Mouse (Mus musculus): ENCODE measurements around the gene Smg1. TPM values are rescaled to one million over a fixed set of nuclear protein-coding genes. Genes with fewer than 3 reads are reported as not detected.

Gene Smg1
- total and polyA plus RNA-seq, 3 experiments = 16.1 to 35.0 (median 29.2) TPM

GRCm38 (mm10) chr7:118104458-118105052, 138.9 kb downstream of the Smg1 start:
- no peak for TF ChIP-seq KAT2A (IDR thresholded peaks at IDR 0.05; ENCODE audit: insufficient replicate concordance, low read length)
- peak; percentile 25; the same call in 1 of the 2 replicates for TF ChIP-seq ZMIZ1 (IDR thresholded peaks at IDR 0.05; ENCODE audit: low read depth, low read length)
- no peak for TF ChIP-seq ZNF384 (IDR thresholded peaks at IDR 0.05; ENCODE audit: low read depth, low read length)
- no peak for TF ChIP-seq TBP (conservative IDR thresholded peaks at IDR 0.05; ENCODE audit: low read depth, low read length)
- TF ChIP-seq NELFE (IDR thresholded peaks at IDR 0.05; ENCODE audit: low read depth, low read length) = no peak; the same call in 1 of the 2 replicates
- TF ChIP-seq MEF2A (IDR thresholded peaks at IDR 0.05; ENCODE audit: borderline replicate concordance, low read depth, low read length) = peak; percentile 42; the same call in 1 of the 2 replicates
- TF ChIP-seq JUND (conservative IDR thresholded peaks at IDR 0.05; ENCODE audit: low read depth, low read length) = peak; percentile 85
- no peak for TF ChIP-seq RAD21 (IDR thresholded peaks at IDR 0.05; ENCODE audit: low read depth, low read length)
- TF ChIP-seq MAFK (IDR thresholded peaks at IDR 0.05; ENCODE audit: insufficient replicate concordance, low read length) = peak; percentile 100
- no peak for TF ChIP-seq TCF12 (IDR thresholded peaks at IDR 0.05; ENCODE audit: low read depth, low read length)
- peak; percentile 65 for TF ChIP-seq EP300 (IDR thresholded peaks at IDR 0.05; ENCODE audit: low read length)
- peak; percentile 69 for TF ChIP-seq JUN (IDR thresholded peaks at IDR 0.05; ENCODE audit: insufficient read depth, low read depth, low read length)
- peak; percentile 45; the same call in 1 of the 2 replicates for TF ChIP-seq POLR2A (IDR thresholded peaks at IDR 0.05; ENCODE audit: low read depth, low read length)
- TF ChIP-seq RCOR1 (conservative IDR thresholded peaks at IDR 0.05; ENCODE audit: low read depth, low read length) = no peak
- no peak for TF ChIP-seq CTCF (conservative IDR thresholded peaks at IDR 0.05 in 1 of 2, IDR thresholded peaks at IDR 0.05 in 1 of 2; ENCODE audit: low read depth in 2 of 2, low read length in 2 of 2)
- TF ChIP-seq USF1 (IDR thresholded peaks at IDR 0.05; ENCODE audit: low read depth, low read length) = peak; percentile 15; the same call in 1 of the 2 replicates
- no peak for TF ChIP-seq HCFC1 (IDR thresholded peaks at IDR 0.05; ENCODE audit: low read depth, low read length)
- no peak for TF ChIP-seq CHD2 (IDR thresholded peaks at IDR 0.05; ENCODE audit: low read length)
- TF ChIP-seq BHLHE40 (IDR thresholded peaks at IDR 0.05; ENCODE audit: low read depth, low read length) = peak; percentile 25; the same call in 1 of the 2 replicates
- no peak for TF ChIP-seq CHD1 (IDR thresholded peaks at IDR 0.05; ENCODE audit: low read depth, low read length)
- TF ChIP-seq ETS1 (conservative IDR thresholded peaks at IDR 0.05; ENCODE audit: low read depth, low read length) = peak; percentile 94
- TF ChIP-seq PAX5 (IDR thresholded peaks at IDR 0.05; ENCODE audit: low read length) = no peak
- TF ChIP-seq USF2 (conservative IDR thresholded peaks at IDR 0.05; ENCODE audit: low read depth, low read length) = peak; percentile 32; the same call in 1 of the 2 replicates
- no peak for TF ChIP-seq E2F4 (IDR thresholded peaks at IDR 0.05; ENCODE audit: insufficient replicate concordance, low read depth, low read length)
- no peak for TF ChIP-seq MXI1 (IDR thresholded peaks at IDR 0.05; ENCODE audit: low read depth, low read length)
- TF ChIP-seq ZKSCAN1 (IDR thresholded peaks at IDR 0.05; ENCODE audit: borderline replicate concordance, low read depth, low read length) = no peak
- Histone ChIP-seq H3K9me3 (replicated peaks; ENCODE audit: low read length) (no peaks in the 10 kb centered on the region), H3K4me1 (ENCODE audit: control insufficient read depth in 1 of 2, insufficient read depth in 2 of 2) (peaks cover 9 to 57% of the 10 kb centered on the region in 2 experiments; a peak in 3 of 4 replicates), H3K4me3 (replicated peaks in 1 of 3; ENCODE audit: low read depth in 2 of 3, low read length in 2 of 3, poor library complexity in 1 of 3) (no peak overlapping the region), H3K27ac (ENCODE audit: insufficient read depth, low read depth) (peak overlapping the region; percentile 56), H3K36me3 (replicated peaks in 1 of 2; ENCODE audit: control insufficient read depth in 1 of 2, insufficient read depth in 1 of 2, low read length in 1 of 2) (peaks cover 47 to 67% of the 10 kb centered on the region in 2 experiments), H3K4me2 (ENCODE audit: insufficient read depth, low read depth, poor library complexity, severe bottlenecking) (no peak overlapping the region), H3K27me3 (replicated peaks) (no peaks in the 10 kb centered on the region), H3K79me2 (replicated peaks; ENCODE audit: control insufficient read depth, extremely low read depth, insufficient read depth, poor library complexity, severe bottlenecking) (peaks cover 23% of the 10 kb centered on the region), H3K9ac (ENCODE audit: insufficient read depth, low read depth) (no peak overlapping the region)
- dilution Hi-C loops (cut with MboI; ENCODE audit: extremely low pct_ligation_motif_present, extremely low pct_unique_long_range_greater_than_20kb, low sequenced_read_pairs) (no loop called here), in situ Hi-C loops (cut with MboI; ENCODE audit: low pct_ligation_motif_present, low pct_unique_long_range_greater_than_20kb, low sequenced_read_pairs) (loop anchor here (25.0 kb wide), 2 partner anchors 617 to 692 kb away; no protein-coding TSS in a partner anchor)
- peak; percentile 85 for DNase-seq (ENCODE audit: extremely low read depth)
